Comparison of ENCODE assay signal across 20 mouse cellular contexts in the genomic region with DNA sequence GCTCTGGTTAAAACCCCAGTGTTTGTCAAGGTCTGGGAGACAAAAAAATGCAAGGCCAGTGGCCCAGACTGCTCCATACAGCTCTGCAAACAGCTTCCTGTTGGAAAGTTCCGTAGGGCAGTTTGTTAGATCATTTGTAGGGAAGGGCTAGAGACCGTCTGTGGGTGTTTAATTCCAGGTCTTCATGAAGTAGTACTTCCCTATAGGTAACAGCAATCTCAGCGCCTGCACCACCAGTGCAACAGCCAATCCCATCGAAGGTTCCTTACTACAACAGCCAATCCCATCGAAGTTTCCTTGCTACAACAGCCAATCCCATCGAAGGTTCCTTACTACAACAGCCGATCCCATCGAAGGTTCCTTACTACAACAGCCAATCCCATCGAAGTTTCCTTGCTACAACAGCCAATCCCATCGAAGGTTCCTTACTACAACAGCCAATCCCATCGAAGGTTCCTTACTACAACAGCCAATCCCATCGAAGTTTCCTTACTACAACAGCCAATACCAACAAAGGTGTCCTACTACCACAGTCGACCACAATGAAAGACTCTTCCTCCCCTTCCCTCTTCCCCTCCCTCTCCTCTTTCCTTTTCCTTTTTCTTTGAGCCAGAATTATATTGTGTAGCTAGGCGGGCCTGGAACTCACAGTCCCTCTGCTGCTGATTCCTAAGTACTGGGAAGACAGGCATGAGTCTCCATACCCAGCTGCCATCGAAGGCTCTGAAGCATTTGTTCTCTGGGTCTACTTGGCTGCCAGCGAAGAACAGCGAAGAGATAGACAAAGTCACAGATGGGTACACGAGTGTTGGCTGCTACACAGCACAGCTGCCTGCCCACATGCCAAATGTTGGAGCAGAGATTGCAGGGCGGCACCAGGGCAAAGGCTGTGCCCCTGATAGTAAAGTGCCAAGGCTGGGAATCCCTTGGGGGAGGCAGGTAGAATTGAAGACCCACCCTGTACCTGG. TPM values are rescaled to one million over a fixed set of nuclear protein-coding genes. Genes with fewer than 3 reads are reported as not detected.
DNase-seq lines count a peak whose midpoint lies in the region; ATAC-seq lines count a peak whose summit lies in the region.
"Had no signal": no experiment of that assay in that cellular context is flagged by ENCODE, and none has a peak within 500 bp of the region (broad histone marks: within the 10 kb centered on the region; RNA-seq: fewer than 3 reads in every experiment).

No protein-coding gene starts in this region.

- whole genome bisulfite sequencing in lung, embryonic 15.5 days, result 84% methylated on average over 19 of the region's 19 CpGs
- WGBS in heart, embryonic 15.5 days, result 86% methylated on average over 19 of the region's 19 CpGs
- 87% methylated on average over 19 of the region's 19 CpGs for WGBS in stomach, embryonic 16.5 days
- WGBS in kidney, embryonic 16.5 days, result 88% methylated on average over 19 of the region's 19 CpGs

- no peak overlapping the region for H3K4me2 ChIP-seq in lung, embryonic 15.5 days
- H3K4me2 ChIP-seq in heart, embryonic 15.5 days, result no peak overlapping the region
- no peak overlapping the region for H3K4me2 ChIP-seq in stomach, embryonic 16.5 days (ENCODE audit: low read depth, low read length)
- no peak overlapping the region for H3K4me2 ChIP-seq in kidney, embryonic 16.5 days (replicated peaks; ENCODE audit: low read depth, low read length)
- H3K4me2 ChIP-seq: embryonic facial prominence, embryonic 15.5 days; limb, embryonic 15.5 days; neural tube, embryonic 15.5 days had no signal

- H3K4me3 ChIP-seq in lung, embryonic 15.5 days, result no peak overlapping the region
- H3K4me3 ChIP-seq in heart, embryonic 15.5 days, result no peak overlapping the region
- no peak overlapping the region for H3K4me3 ChIP-seq in stomach, embryonic 16.5 days (replicated peaks; ENCODE audit: low read length)
- no peak overlapping the region for H3K4me3 ChIP-seq in kidney, embryonic 16.5 days (ENCODE audit: low read length)
- H3K4me3 ChIP-seq: embryonic facial prominence, embryonic 15.5 days; limb, embryonic 15.5 days; midbrain, embryonic 10.5 days; neural tube, embryonic 15.5 days had no signal

- H3K27me3 ChIP-seq in lung, embryonic 15.5 days, result no peaks in the 10 kb centered on the region
- no peaks in the 10 kb centered on the region for H3K27me3 ChIP-seq in heart, embryonic 15.5 days
- no peaks in the 10 kb centered on the region for H3K27me3 ChIP-seq in stomach, embryonic 16.5 days (ENCODE audit: control insufficient read depth, insufficient read depth, low read length)
- no peaks in the 10 kb centered on the region for H3K27me3 ChIP-seq in kidney, embryonic 16.5 days (ENCODE audit: insufficient read depth, low read length)
- H3K27me3 ChIP-seq: embryonic facial prominence, embryonic 15.5 days; limb, embryonic 15.5 days; neural tube, embryonic 15.5 days had no signal

- H3K27ac ChIP-seq in lung, embryonic 15.5 days, result peak overlapping the region; percentile 84
- H3K27ac ChIP-seq in heart, embryonic 15.5 days, result peak overlapping the region; percentile 84
- H3K27ac ChIP-seq in stomach, embryonic 16.5 days (ENCODE audit: low read length), result peak overlapping the region; percentile 32
- H3K27ac ChIP-seq in kidney, embryonic 16.5 days (ENCODE audit: low read length), result no peak overlapping the region
- H3K27ac ChIP-seq: embryonic facial prominence, embryonic 15.5 days; limb, embryonic 15.5 days; midbrain, embryonic 10.5 days; neural tube, embryonic 15.5 days had no signal

- no peaks in the 10 kb centered on the region for H3K36me3 ChIP-seq in lung, embryonic 15.5 days
- no peaks in the 10 kb centered on the region for H3K36me3 ChIP-seq in heart, embryonic 15.5 days
- H3K36me3 ChIP-seq in stomach, embryonic 16.5 days (ENCODE audit: control insufficient read depth, insufficient read depth, low read length), result no peaks in the 10 kb centered on the region
- no peaks in the 10 kb centered on the region for H3K36me3 ChIP-seq in kidney, embryonic 16.5 days (ENCODE audit: insufficient read depth, low read length)
- H3K36me3 ChIP-seq: embryonic facial prominence, embryonic 15.5 days; limb, embryonic 15.5 days; midbrain, embryonic 10.5 days; neural tube, embryonic 15.5 days had no signal

- no peak overlapping the region for H3K9ac ChIP-seq in lung, embryonic 15.5 days
- no peak overlapping the region for H3K9ac ChIP-seq in heart, embryonic 15.5 days
- no peak overlapping the region for H3K9ac ChIP-seq in stomach, embryonic 16.5 days (ENCODE audit: low read length)
- no peak overlapping the region for H3K9ac ChIP-seq in kidney, embryonic 16.5 days (replicated peaks; ENCODE audit: low read length)
- H3K9ac ChIP-seq: embryonic facial prominence, embryonic 15.5 days; limb, embryonic 15.5 days; neural tube, embryonic 15.5 days had no signal

- no peaks in the 10 kb centered on the region for H3K9me3 ChIP-seq in lung, embryonic 15.5 days
- H3K9me3 ChIP-seq in heart, embryonic 15.5 days (replicated peaks), result no peaks in the 10 kb centered on the region
- H3K9me3 ChIP-seq in stomach, embryonic 16.5 days (replicated peaks; ENCODE audit: control insufficient read depth, low read length), result no peaks in the 10 kb centered on the region
- H3K9me3 ChIP-seq in kidney, embryonic 16.5 days (ENCODE audit: low read length), result peaks cover 3% of the 10 kb centered on the region
- H3K9me3 ChIP-seq: embryonic facial prominence, embryonic 15.5 days; limb, embryonic 15.5 days; midbrain, embryonic 10.5 days; neural tube, embryonic 15.5 days had no signal

- no peak for ATAC-seq in lung, embryonic 15.5 days (ENCODE audit: borderline replicate concordance, extremely low read depth, low FRiP score, low TSS enrichment)
- peak; percentile 40; the same call in 1 of the 2 replicates for ATAC-seq in heart, embryonic 15.5 days (replicated peaks; ENCODE audit: insufficient number of reproducible peaks, insufficient read depth, low FRiP score, low read depth)
- ATAC-seq in stomach, embryonic 16.5 days (ENCODE audit: insufficient read depth, low FRiP score), result no peak
- no peak for ATAC-seq in monocyte, adult 5-6 weeks (replicated peaks; ENCODE audit: insufficient number of reproducible peaks, low FRiP score, low TSS enrichment, poor library complexity, severe bottlenecking)
- no peak for ATAC-seq in kidney, embryonic 16.5 days (ENCODE audit: low FRiP score, low TSS enrichment)
- ATAC-seq: hindbrain, embryonic 16.5 days had no signal

- peak; percentile 12 for DNase-seq in adrenal gland, adult 8-10 months
- no peak for DNase-seq in adrenal gland, postnatal 4 days (ENCODE audit: low spot score in 2 of 2)
- no peak for DNase-seq in lung, postnatal 4 days
- DNase-seq: cerebellum, adult 8-10 months; kidney, adult 11 months; kidney, postnatal 4 days; right cerebral cortex, postnatal 4 days; thymus, postnatal 25 days had no signal

- peaks cover 18% of the 10 kb centered on the region for H3K4me1 ChIP-seq in lung, embryonic 15.5 days
- H3K4me1 ChIP-seq in heart, embryonic 15.5 days (replicated peaks), result peaks cover 26% of the 10 kb centered on the region
- H3K4me1 ChIP-seq in stomach, embryonic 16.5 days (ENCODE audit: control insufficient read depth, insufficient read depth, low read length), result 0 out of 2 replicates have a peak, but pooled peaks cover 6% of the 10 kb centered on the region
- H3K4me1 ChIP-seq in kidney, embryonic 16.5 days (ENCODE audit: insufficient read depth, low read length), result no peaks in the 10 kb centered on the region
- H3K4me1 ChIP-seq: embryonic facial prominence, embryonic 15.5 days; limb, embryonic 15.5 days; neural tube, embryonic 15.5 days had no signal

RNA-seq across cellular contexts. Expression of a gene that starts 23.0 kb away (rescaled TPM):
- total RNA-seq in adrenal gland, adult 8-10 months (2022), result 1 to 10 TPM; 4.9 to 7.5 (median 6.0) TPM
- total RNA-seq in adrenal gland, postnatal 4 days (2021), result 10 to 100 TPM in 1 of 2 experiments, 1 to 10 TPM in 1; 9.7 to 12.5 TPM
- polyA plus RNA-seq in lung, embryonic 15.5 days (2015; fragmentation: Nextera tagmentation; extraction: Ambion mirVana), result 79.3 and 93.8 TPM in 2 replicates
- 44.6 and 49.1 TPM in 2 replicates for polyA plus RNA-seq in heart, embryonic 15.5 days (2015; fragmentation: Nextera tagmentation; extraction: Ambion mirVana)
- polyA plus RNA-seq in stomach, embryonic 16.5 days (2015; fragmentation: Nextera tagmentation; extraction: Ambion mirVana), result 83.5 and 110 TPM in 2 replicates
- total RNA-seq in monocyte, adult 5-6 weeks (2017), result not detected in 3 replicates
- polyA plus RNA-seq in kidney, embryonic 16.5 days (2015; fragmentation: Nextera tagmentation; extraction: Ambion mirVana), result 24.6 and 28.7 TPM in 2 replicates

RNA-seq across cellular contexts. Expression of a gene that starts 58.6 kb away (rescaled TPM):
- not detected for total RNA-seq in adrenal gland, adult 8-10 months (2022)
- total RNA-seq in adrenal gland, postnatal 4 days (2021), result under 1 TPM in 1 of 2 experiments, not detected in 1; 0.28 TPM
- polyA plus RNA-seq in lung, embryonic 15.5 days (2015; fragmentation: Nextera tagmentation; extraction: Ambion mirVana), result 1.9 and 2.6 TPM in 2 replicates
- polyA plus RNA-seq in heart, embryonic 15.5 days (2015; fragmentation: Nextera tagmentation; extraction: Ambion mirVana), result 0.87 and 1.1 TPM in 2 replicates
- 1.7 and 2.0 TPM in 2 replicates for polyA plus RNA-seq in stomach, embryonic 16.5 days (2015; fragmentation: Nextera tagmentation; extraction: Ambion mirVana)
- total RNA-seq in monocyte, adult 5-6 weeks (2017), result not detected in 3 replicates
- polyA plus RNA-seq in kidney, embryonic 16.5 days (2015; fragmentation: Nextera tagmentation; extraction: Ambion mirVana), result 0.70 and 0.87 TPM in 2 replicates
- total RNA-seq: gastrocnemius, adult 18-20 months had no signal
- polyA plus RNA-seq: forebrain, embryonic 11.5 days; midbrain, embryonic 10.5 days had no signal
